Mouse (Mus musculus) hindbrain, embryonic 10.5 days (tissue): ENCODE measurements around the gene Wfdc6a. TPM values are rescaled to one million over a fixed set of nuclear protein-coding genes. Genes with fewer than 3 reads are reported as not detected.
"Not testable (repeated sequence)": the region's sequence is repeated elsewhere in the genome, so short reads cannot be mapped to it uniquely, and the experiment has no call there.

Experiments
- DNase-seq: peaks from one replicate; pipeline ENCODE4 v3.0.0-alpha.2; 2017; ENCODE audit warnings: low spot score
- H3K27ac ChIP-seq: fragments of 300-500 bp; sonication (generic); 2 replicates; pipeline ENCODE4 v1.5.1; 2016; ENCODE audit warnings: mild to moderate bottlenecking, moderate library complexity
- H3K27me3 ChIP-seq: fragments of 300-500 bp; sonication (generic); 2 replicates; pipeline ENCODE4 v1.6.1; 2016; ENCODE audit warnings: mild to moderate bottlenecking; ENCODE audit not compliant: poor library complexity, insufficient read depth, severe bottlenecking
- H3K36me3 ChIP-seq: fragments of 300-500 bp; sonication (generic); 2 replicates; pipeline ENCODE4 v1.6.1; 2016; ENCODE audit warnings: mild to moderate bottlenecking, moderate library complexity
- H3K4me1 ChIP-seq: fragments of 300-500 bp; sonication (generic); replicated peaks from 2 replicates; pipeline ENCODE4 v1.6.1; 2016; ENCODE audit warnings: mild to moderate bottlenecking
- H3K4me3 ChIP-seq: fragments of 300-500 bp; sonication (generic); 2 replicates; pipeline ENCODE4 v1.5.1; 2016; ENCODE audit warnings: mild to moderate bottlenecking, moderate library complexity
- H3K9me3 ChIP-seq: fragments of 300-500 bp; sonication (generic); 2 replicates; pipeline ENCODE4 v1.6.1; 2016; ENCODE audit warnings: mild to moderate bottlenecking, moderate library complexity
- WGBS: fragments of 180-500 bp; shearing (Covaris S2); methylation state at CpG from one replicate; pipeline ENCODE4 v1.1.7; 2016; 5-methylcytosine and 5-hydroxymethylcytosine counted together
- polyA plus RNA-seq: library from polyadenylated mRNA; unstranded; fragments of >200 nt; fragmentation: Nextera tagmentation; extraction: Ambion mirVana; gene quantifications from 2 replicates; pipeline ENCODE4 v1.2.1, GENCODE M21; 2016

Wfdc6a gene
- not detected in 2 replicates for polyA plus RNA-seq

GRCm38 (mm10) chr2:164585025-164585725 is at the start of gene Wfdc6a:
Gene Wfdc6a, minus strand, starts transcription at chr2:164585447.
- not testable (repeated sequence) for H3K27ac ChIP-seq, DNase-seq, H3K9me3 ChIP-seq, H3K27me3 ChIP-seq, H3K36me3 ChIP-seq, H3K4me3 ChIP-seq
- 80% methylated on average over 13 of the region's 13 CpGs for whole genome bisulfite sequencing
- H3K4me1 ChIP-seq = peaks cover 11% of the 10 kb centered on the region

- WGBS = 85% methylated on average over 4 of the region's 4 CpGs
- Histone ChIP-seq H3K27ac (no peak overlapping the region), H3K36me3 (no peaks in the 10 kb centered on the region), H3K27me3 (no peaks in the 10 kb centered on the region), H3K9me3 (no peaks in the 10 kb centered on the region), H3K4me3 (no peak overlapping the region), H3K4me1 (no peaks in the 10 kb centered on the region)
- no peak for DNase-seq
Measured at GRCm38 (mm10) chr2:164621775-164622174, 36.5 kb upstream of the Wfdc6a start.

- Histone ChIP-seq H3K9me3 (no peaks in the 10 kb centered on the region), H3K4me1 (no peaks in the 10 kb centered on the region), H3K27ac (no peak overlapping the region), H3K27me3 (no peaks in the 10 kb centered on the region), H3K4me3 (no peak overlapping the region), H3K36me3 (no peaks in the 10 kb centered on the region)
- no peak for DNase-seq
- 81% methylated on average over 5 of the region's 5 CpGs for WGBS
Measured at GRCm38 (mm10) chr2:164619050-164619449, 33.8 kb upstream of the Wfdc6a start.

- WGBS = 91% methylated on average over 3 of the region's 3 CpGs
- no peak for DNase-seq
Measured at GRCm38 (mm10) chr2:164615386-164615785, 30.1 kb upstream of the Wfdc6a start.

GRCm38 (mm10) chr2:164613471-164613870 is 28.2 kb upstream of the Wfdc6a start, which contains the start of the genes Wfdc6b and Wfdc8:
Gene Wfdc6b, plus strand, starts transcription at chr2:164613522.
Gene Wfdc8, minus strand, starts transcription at chr2:164613626.
- H3K9me3 ChIP-seq, H3K4me3 ChIP-seq, H3K27me3 ChIP-seq, H3K4me1 ChIP-seq, H3K27ac ChIP-seq, H3K36me3 ChIP-seq, DNase-seq: not testable (repeated sequence)
- 75% methylated on average over 8 of the region's 8 CpGs for WGBS

More at GRCm38 (mm10) chr2:164615386-164615785, 30.1 kb upstream of the Wfdc6a start:
- no peaks in the 10 kb centered on the region for H3K27me3 ChIP-seq
- no peak overlapping the region for H3K4me3 ChIP-seq
- H3K36me3 ChIP-seq = no peaks in the 10 kb centered on the region
- H3K4me1 ChIP-seq = no peaks in the 10 kb centered on the region
- no peaks in the 10 kb centered on the region for H3K9me3 ChIP-seq
- no peak overlapping the region for H3K27ac ChIP-seq

- Histone ChIP-seq H3K9me3 (no peaks in the 10 kb centered on the region), H3K27ac (no peak overlapping the region), H3K27me3 (no peaks in the 10 kb centered on the region), H3K4me1 (no peaks in the 10 kb centered on the region), H3K36me3 (no peaks in the 10 kb centered on the region), H3K4me3 (no peak overlapping the region)
- DNase-seq = no peak
- WGBS = 84% methylated on average over 6 of the region's 6 CpGs
Measured at GRCm38 (mm10) chr2:164608781-164609180, 23.5 kb upstream of the Wfdc6a start.

GRCm38 (mm10) chr2:164604411-164604810 is 19.2 kb upstream of the Wfdc6a start:
- Histone ChIP-seq H3K4me3 (no peak overlapping the region), H3K4me1 (no peaks in the 10 kb centered on the region), H3K27ac (no peak overlapping the region), H3K9me3 (0 out of 2 replicates have a peak, but pooled peaks cover 4% of the 10 kb centered on the region), H3K27me3 (no peaks in the 10 kb centered on the region), H3K36me3 (no peaks in the 10 kb centered on the region)
- no peak for DNase-seq
- 92% methylated on average over 8 of the region's 8 CpGs for WGBS

GRCm38 (mm10) chr2:164603482-164603881 is 18.2 kb upstream of the Wfdc6a start:
- Histone ChIP-seq H3K4me3 (no peak overlapping the region), H3K36me3 (no peaks in the 10 kb centered on the region), H3K27ac (no peak overlapping the region), H3K4me1 (no peaks in the 10 kb centered on the region), H3K9me3 (0 out of 2 replicates have a peak, but pooled peaks cover 4% of the 10 kb centered on the region), H3K27me3 (no peaks in the 10 kb centered on the region)
- no peak for DNase-seq
- WGBS = 89% methylated on average over 3 of the region's 3 CpGs

GRCm38 (mm10) chr2:164600179-164600578 is 14.9 kb upstream of the Wfdc6a start:
- Histone ChIP-seq H3K9me3 (0 out of 2 replicates have a peak, but pooled peaks cover 4% of the 10 kb centered on the region), H3K27me3 (no peaks in the 10 kb centered on the region), H3K4me1 (no peaks in the 10 kb centered on the region), H3K27ac (no peak overlapping the region), H3K36me3 (no peaks in the 10 kb centered on the region), H3K4me3 (no peak overlapping the region)
- 66% methylated on average over 3 of the region's 3 CpGs for WGBS
- no peak for DNase-seq

GRCm38 (mm10) chr2:164593494-164593893 is 8.2 kb upstream of the Wfdc6a start, which contains the start of gene Eppin:
Gene Eppin, minus strand, starts transcription at chr2:164593594.
- H3K4me1 ChIP-seq = no peaks in the 10 kb centered on the region
- H3K27me3 ChIP-seq = no peaks in the 10 kb centered on the region
- H3K4me3 ChIP-seq = no peak within 1 kb of the TSS
- no peak within 1 kb of the TSS for H3K27ac ChIP-seq
- DNase-seq = no peak
- 82% methylated on average over 4 of the region's 4 CpGs for WGBS
- no peaks in the 10 kb centered on the region for H3K36me3 ChIP-seq
- H3K9me3 ChIP-seq = no peaks in the 10 kb centered on the region

- Histone ChIP-seq H3K9me3 (no peaks in the 10 kb centered on the region), H3K36me3 (no peaks in the 10 kb centered on the region), H3K27ac (peak overlapping the region; percentile 64), H3K4me1 (no peaks in the 10 kb centered on the region), H3K27me3 (no peaks in the 10 kb centered on the region), H3K4me3 (no peak overlapping the region)
- DNase-seq = peak; percentile 55
- WGBS = 8% methylated on average over 4 of the region's 4 CpGs
Measured at GRCm38 (mm10) chr2:164592014-164592413, 6.8 kb upstream of the Wfdc6a start.

- H3K4me3 ChIP-seq, H3K36me3 ChIP-seq, H3K27ac ChIP-seq, H3K9me3 ChIP-seq, H3K27me3 ChIP-seq, H3K4me1 ChIP-seq, DNase-seq: not testable (repeated sequence)
- WGBS = 90% methylated on average over 6 of the region's 6 CpGs
Measured at GRCm38 (mm10) chr2:164573359-164573758, 11.9 kb downstream of the Wfdc6a start, which contains the start of gene Spint3. Gene Spint3, minus strand, starts transcription at chr2:164573459.

- Histone ChIP-seq H3K4me1 (peaks cover 21% of the 10 kb centered on the region), H3K27ac (no peak overlapping the region), H3K27me3 (peaks cover 6% of the 10 kb centered on the region), H3K36me3 (peaks cover 13% of the 10 kb centered on the region), H3K4me3 (no peak overlapping the region), H3K9me3 (peaks cover 5% of the 10 kb centered on the region; the same call in 1 of the 2 replicates)
- no peak for DNase-seq
- WGBS = 89% methylated on average over 5 of the region's 5 CpGs
Measured at GRCm38 (mm10) chr2:164567460-164567859, 17.8 kb downstream of the Wfdc6a start.
